Mouse (Mus musculus) adipose tissue, adult 10 weeks (tissue): ENCODE data around the gene Syt3. TPM values are rescaled to one million over a fixed set of nuclear protein-coding genes. Genes with fewer than 3 reads are reported as not detected.

Source experiments
- polyA plus RNA-seq: library from polyadenylated mRNA; stranded (reverse); fragments of 350-450 nt; fragmentation: Illumina TruSeq; extraction: RNeasy Lipid Tissue Mini Kit (QIAGEN cat#74804); gene quantifications from one replicate; pipeline ENCODE4 v1.2.3, GENCODE M21; 2014; ENCODE audit warnings: low read depth, low replicate concordance

Gene Syt3
- 3.9 TPM for polyA plus RNA-seq

DNA sequence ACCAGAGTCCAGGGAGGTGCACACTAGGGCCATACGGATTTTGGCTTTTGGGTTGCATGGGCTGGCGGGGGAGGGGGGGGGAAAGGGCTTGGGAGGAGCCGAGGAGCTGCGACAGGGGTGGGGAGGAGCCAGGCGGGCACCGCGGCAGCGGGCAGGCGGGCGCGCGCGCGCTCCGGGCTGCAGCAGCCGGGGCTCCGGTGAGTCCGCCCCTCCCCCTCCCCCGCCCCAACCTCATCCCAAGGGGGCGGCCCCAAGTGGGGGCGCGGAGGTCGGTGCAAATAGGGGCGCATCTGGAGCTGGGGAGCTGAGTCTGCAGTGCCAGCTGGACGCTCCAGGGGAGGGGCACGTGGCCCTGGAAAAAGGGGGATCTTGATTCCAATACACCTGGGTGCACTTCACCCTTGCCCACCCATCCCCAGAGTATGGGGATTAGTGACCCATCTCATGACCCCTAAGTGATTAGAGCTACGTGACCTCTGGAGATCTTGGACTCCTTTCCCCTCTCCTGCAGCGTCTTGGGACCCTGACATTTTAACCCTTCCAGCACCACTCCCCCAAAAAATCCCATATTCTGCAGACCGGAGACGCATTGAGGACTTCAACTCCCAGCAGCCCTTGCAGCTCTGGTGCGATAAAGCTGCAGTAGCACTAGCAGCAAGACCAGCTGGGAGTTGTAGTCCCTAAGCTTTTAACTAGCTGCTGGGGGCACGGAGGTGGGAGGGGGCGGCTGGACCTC is at the start of gene Syt3:
Syt3 (plus strand) TSS at position 123 of the 736 bp plus-strand sequence.

DNA sequence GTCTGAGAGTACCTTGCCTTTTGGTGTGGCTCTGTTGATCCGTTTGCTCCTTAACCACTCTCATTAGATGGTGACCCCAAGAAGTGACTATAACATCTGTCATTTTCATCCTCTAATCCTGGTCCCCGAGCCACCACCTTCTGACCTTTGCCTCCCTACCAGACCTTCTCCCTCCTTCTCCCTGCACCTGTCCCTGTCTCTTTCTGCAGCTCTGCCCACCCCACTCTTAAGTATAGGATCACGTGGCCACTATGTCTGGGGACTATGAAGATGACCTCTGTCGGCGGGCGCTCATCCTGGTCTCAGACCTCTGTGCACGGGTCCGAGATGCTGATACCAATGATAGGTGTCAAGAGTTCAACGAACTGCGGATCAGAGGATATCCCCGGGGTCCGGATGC is 1.8 kb downstream of the Syt3 start, which contains the start of gene 1700008O03Rik:
1700008O03Rik (minus strand) TSS at position 101 of the 400 bp plus-strand sequence.

GRCm38 (mm10) chr7:44428968-44429521 is 45.1 kb downstream of the Syt3 start, which contains the start of gene Lrrc4b:
Gene Lrrc4b (plus strand): TSS chr7:44429018.

Other genes with a start within 250 kb of the Syt3 start
- gene Klk1b16, start 247.3 kb upstream of the Syt3 start, polyA plus RNA-seq: not detected
- not detected for gene Klk1b24, start 195.9 kb upstream of the Syt3 start, polyA plus RNA-seq
- gene Klk1b3, start 185.9 kb upstream of the Syt3 start, polyA plus RNA-seq: 0.38 TPM
- gene Klk1b4, start 176.7 kb upstream of the Syt3 start, polyA plus RNA-seq: not detected
- gene Klk1b5, start 168.2 kb upstream of the Syt3 start, polyA plus RNA-seq: 2.5 TPM
- gene Klk1, start 158.7 kb upstream of the Syt3 start, polyA plus RNA-seq: 1.2 TPM
- gene Gm36864, start 147.9 kb upstream of the Syt3 start, polyA plus RNA-seq: 0.81 TPM
- 10.2 TPM for gene 1700028J19Rik, start 137.4 kb upstream of the Syt3 start, polyA plus RNA-seq
- 71.2 TPM for gene 2410002F23Rik, start 137.4 kb upstream of the Syt3 start, polyA plus RNA-seq
- 0.31 TPM for gene Acp4, start 126.7 kb upstream of the Syt3 start, polyA plus RNA-seq
- gene Gm15517, start 122.7 kb upstream of the Syt3 start, polyA plus RNA-seq: 37.4 TPM
- 7.8 TPM for gene Clec11a, start 77.2 kb upstream of the Syt3 start, polyA plus RNA-seq
- 0.61 TPM for gene Shank1, start 73.8 kb upstream of the Syt3 start, polyA plus RNA-seq
- gene 1700008O03Rik, start 1.7 kb downstream of the Syt3 start, polyA plus RNA-seq: 0.37 TPM
- gene Lrrc4b, start 44.9 kb downstream of the Syt3 start, polyA plus RNA-seq: 0.20 TPM
- not detected for gene Aspdh, start 81.3 kb downstream of the Syt3 start, polyA plus RNA-seq
- gene Josd2, start 83.9 kb downstream of the Syt3 start, polyA plus RNA-seq: 27.8 TPM
- 127 TPM for gene Emc10, start 112.4 kb downstream of the Syt3 start, polyA plus RNA-seq
- 31.7 TPM for gene Fam71e1, start 112.5 kb downstream of the Syt3 start, polyA plus RNA-seq
- gene Mybpc2, start 140.6 kb downstream of the Syt3 start, polyA plus RNA-seq: 0.36 TPM
- 0.62 TPM for gene Spib, start 148.0 kb downstream of the Syt3 start, polyA plus RNA-seq
- gene Pold1, start 164.7 kb downstream of the Syt3 start, polyA plus RNA-seq: 10.1 TPM
- gene Nr1h2, start 169.8 kb downstream of the Syt3 start, polyA plus RNA-seq: 91.4 TPM
- 13.2 TPM for gene Napsa, start 188.3 kb downstream of the Syt3 start, polyA plus RNA-seq
- gene Kcnc3, start 206.6 kb downstream of the Syt3 start, polyA plus RNA-seq: 17.2 TPM